Mouse (Mus musculus): Measurements from ENCODE around the gene Olfr872. TPM values are rescaled to one million over a fixed set of nuclear protein-coding genes. Genes with fewer than 3 reads are reported as not detected.

Gene Olfr872
- polyA plus RNA-seq (2014; fragmentation: Illumina TruSeq; extraction: RNeasy Lipid Tissue Mini Kit (QIAGEN cat#74804); ENCODE audit: low read depth, low replicate concordance) = not detected

GRCm38 (mm10) chr9:20236819-20237218 lies at the start of gene Olfr872:
Olfr872 (plus strand) TSS chr9:20237119.

GRCm38 (mm10) chr9:20211907-20212306 lies 25.0 kb upstream of the Olfr872 start, which contains the start of gene Olfr871:
Olfr871 (plus strand) TSS chr9:20212207.

GRCm38 (mm10) chr9:20282051-20282450 lies 45.1 kb downstream of the Olfr872 start, which contains the start of gene Olfr39:
Olfr39 (plus strand) TSS chr9:20282351.

GRCm38 (mm10) chr9:20298232-20298631 lies 61.3 kb downstream of the Olfr872 start, which contains the start of gene Olfr873:
Olfr873 (plus strand) TSS chr9:20298532.

Other genes with a start within 250 kb of the Olfr872 start
- not detected for gene Olfr866, start 209.1 kb upstream of the Olfr872 start, polyA plus RNA-seq (2014; fragmentation: Illumina TruSeq; extraction: RNeasy Lipid Tissue Mini Kit (QIAGEN cat#74804); ENCODE audit: low read depth, low replicate concordance)
- not detected for gene Olfr867, start 179.6 kb upstream of the Olfr872 start, polyA plus RNA-seq (2014; fragmentation: Illumina TruSeq; extraction: RNeasy Lipid Tissue Mini Kit (QIAGEN cat#74804); ENCODE audit: low read depth, low replicate concordance)
- not detected for gene Olfr868, start 138.5 kb upstream of the Olfr872 start, polyA plus RNA-seq (2014; fragmentation: Illumina TruSeq; extraction: RNeasy Lipid Tissue Mini Kit (QIAGEN cat#74804); ENCODE audit: low read depth, low replicate concordance)
- gene Olfr869, start 108.1 kb upstream of the Olfr872 start, polyA plus RNA-seq (2014; fragmentation: Illumina TruSeq; extraction: RNeasy Lipid Tissue Mini Kit (QIAGEN cat#74804); ENCODE audit: low read depth, low replicate concordance) = not detected
- gene Olfr870, start 63.1 kb upstream of the Olfr872 start, polyA plus RNA-seq (2014; fragmentation: Illumina TruSeq; extraction: RNeasy Lipid Tissue Mini Kit (QIAGEN cat#74804); ENCODE audit: low read depth, low replicate concordance) = not detected
- not detected for gene Olfr871, start 24.9 kb upstream of the Olfr872 start, polyA plus RNA-seq (2014; fragmentation: Illumina TruSeq; extraction: RNeasy Lipid Tissue Mini Kit (QIAGEN cat#74804); ENCODE audit: low read depth, low replicate concordance)
- gene Olfr39, start 45.2 kb downstream of the Olfr872 start, polyA plus RNA-seq (2014; fragmentation: Illumina TruSeq; extraction: RNeasy Lipid Tissue Mini Kit (QIAGEN cat#74804); ENCODE audit: low read depth, low replicate concordance) = not detected
- not detected for gene Olfr873, start 61.4 kb downstream of the Olfr872 start, polyA plus RNA-seq (2014; fragmentation: Illumina TruSeq; extraction: RNeasy Lipid Tissue Mini Kit (QIAGEN cat#74804); ENCODE audit: low read depth, low replicate concordance)
- not detected for gene Olfr18, start 99.0 kb downstream of the Olfr872 start, polyA plus RNA-seq (2014; fragmentation: Illumina TruSeq; extraction: RNeasy Lipid Tissue Mini Kit (QIAGEN cat#74804); ENCODE audit: low read depth, low replicate concordance)
- gene Zfp560, start 148.1 kb downstream of the Olfr872 start, polyA plus RNA-seq (2014; fragmentation: Illumina TruSeq; extraction: RNeasy Lipid Tissue Mini Kit (QIAGEN cat#74804); ENCODE audit: low read depth, low replicate concordance) = 32.9 TPM
- 20.2 TPM for gene Zfp26, start 223.0 kb downstream of the Olfr872 start, polyA plus RNA-seq (2014; fragmentation: Illumina TruSeq; extraction: RNeasy Lipid Tissue Mini Kit (QIAGEN cat#74804); ENCODE audit: low read depth, low replicate concordance)

Measured in kidney, adult 10 weeks (tissue).